Mouse (Mus musculus): ENCODE data around the gene Gm4881.

GRCm38 (mm10) chr7:24983396-24983795, 39.1 kb upstream of the Gm4881 start:
- TF ChIP-seq EP300 (IDR thresholded peaks at IDR 0.05; ENCODE audit: low read depth) (no peak), CTCF (IDR thresholded peaks at IDR 0.05; ENCODE audit: low read depth) (no peak)

Data from liver, postnatal 0 days (tissue).